Mouse (Mus musculus) MEL-GATA-1-ER (cell line): Measurements from ENCODE around the gene Gm3012.
"Not testable (repeated sequence)": the region's sequence is repeated elsewhere in the genome, so short reads cannot be mapped to it uniquely, and the experiment has no call there.

Source experiments
- DNase-seq: peaks from one replicate; pipeline ENCODE4 v3.0.0-alpha.2; 2012; ENCODE audit warnings: low read depth; ENCODE audit errors: extremely low read depth

Gene Gm3012

DNA sequence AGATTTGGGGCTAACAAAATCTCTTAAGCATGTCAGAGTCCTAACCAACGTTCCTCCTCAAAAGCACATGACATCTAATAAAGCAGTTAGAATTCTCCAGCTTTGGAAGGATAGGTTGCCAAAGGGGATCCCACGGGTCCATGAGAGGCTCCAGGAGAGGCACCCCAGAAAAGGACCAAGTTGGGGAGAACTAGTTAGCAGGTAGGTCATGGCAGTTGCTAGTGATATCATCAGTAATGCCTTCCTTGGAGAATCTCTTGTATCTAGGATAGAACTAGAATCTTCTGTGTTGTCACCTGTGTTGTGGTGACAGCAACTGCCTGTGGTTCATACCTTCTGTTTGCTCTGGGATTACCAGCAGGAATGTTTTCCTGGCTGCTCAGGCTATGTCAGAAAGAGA, at the start of gene Gm3012:
Gm3012 (plus strand) TSS at position 301 of the 400 bp plus-strand sequence.
- DNase-seq, result not testable (repeated sequence)

DNA sequence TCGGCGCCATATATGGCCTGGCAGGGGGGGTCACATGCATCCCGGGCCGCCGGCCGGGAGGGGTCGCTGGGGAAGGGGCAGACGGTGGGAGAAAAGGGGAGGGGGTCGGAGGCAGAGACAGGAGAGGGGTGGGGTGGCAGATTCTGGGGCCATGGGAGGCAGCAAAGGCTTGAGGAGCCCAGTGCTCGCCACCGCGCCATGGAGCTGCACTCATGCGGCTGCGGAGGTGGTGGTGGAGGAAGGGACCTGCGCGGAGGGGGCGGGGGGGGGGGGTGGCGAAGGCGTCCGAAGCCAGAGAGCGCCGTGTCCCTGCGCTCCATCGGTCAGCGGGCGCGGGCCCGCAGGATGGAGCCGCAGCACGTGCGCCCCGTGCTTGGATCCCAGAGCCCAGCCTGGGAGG, 17.4 kb downstream of the Gm3012 start, which contains the start of gene Gm3020:
Gm3020 (plus strand) TSS at position 301 of the 400 bp plus-strand sequence.
- DNase-seq, result not testable (repeated sequence)

DNA sequence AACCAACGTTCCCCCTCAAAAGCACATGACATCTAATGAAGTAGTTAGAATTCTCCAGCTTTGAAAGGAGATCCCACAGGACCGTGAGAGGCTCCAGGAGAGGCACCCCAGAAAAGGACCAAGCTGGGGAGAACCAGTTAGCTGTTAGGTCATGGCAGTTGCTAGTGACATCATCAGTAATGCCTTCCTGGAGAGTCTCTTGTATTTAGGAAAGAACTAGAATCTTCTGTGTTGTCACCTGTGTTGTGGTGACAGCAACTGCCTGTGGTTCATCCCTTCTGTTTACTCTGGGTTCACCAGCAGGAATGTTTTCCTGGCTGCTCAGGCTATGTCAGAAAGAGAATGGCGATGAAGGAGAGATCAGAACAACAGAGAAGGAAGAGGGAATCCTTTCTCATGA, 54.2 kb downstream of the Gm3012 start, which contains the start of gene Gm3043:
Gm3043 (plus strand) TSS at position 301 of the 400 bp plus-strand sequence.
- DNase-seq, result not testable (repeated sequence)
